Mouse (Mus musculus) monocyte, adult 5-6 weeks (primary cell): ENCODE results near the gene Csnk1e. TPM values are rescaled to one million over a fixed set of nuclear protein-coding genes. Genes with fewer than 3 reads are reported as not detected.

Experiments
- ATAC-seq: fragments of 153-309, 156-312 bp; replicated peaks from 2 replicates; pipeline ENCODE4 v1.8.0; 2017; ENCODE audit warnings: mild to moderate bottlenecking; ENCODE audit not compliant: low TSS enrichment, insufficient number of reproducible peaks, severe bottlenecking, poor library complexity, low FRiP score
- total RNA-seq: library from RNA; stranded (forward); fragments of 200-1000, 200-491, 200-594 nt; gene quantifications from 3 replicates; pipeline ENCODE4 v1.2.3, GENCODE M21; 2017

Gene Csnk1e
- total RNA-seq, 1 experiment from 2014 or later = 66.9 TPM

- peak; percentile 45 for ATAC-seq
These were observed 52.3 kb downstream of the Csnk1e start, which contains the start of gene Tmem184b for GRCm38 (mm10) chr15:79402836-79403762. Gene Tmem184b, minus strand, starts transcription at chr15:79403569.

DNA sequence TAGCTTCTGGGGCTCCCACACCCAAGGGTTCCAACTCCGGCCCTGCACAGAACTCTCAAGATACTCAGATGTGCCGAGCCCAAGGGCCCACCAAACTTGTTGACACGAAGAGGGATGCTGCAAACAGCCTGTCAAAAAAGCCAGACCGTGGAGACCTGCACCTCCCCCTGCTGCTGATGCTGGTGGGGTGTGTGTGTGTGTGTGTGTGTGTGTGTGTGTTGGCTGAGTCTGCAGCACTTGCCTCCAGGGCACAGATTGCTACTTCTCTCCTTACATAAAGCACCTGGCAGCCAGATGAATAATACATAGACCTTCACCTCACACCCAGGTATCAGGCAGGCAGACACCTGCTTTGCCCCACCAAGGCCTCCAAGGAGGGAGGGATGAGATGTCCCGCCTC, 53.2 kb downstream of the Csnk1e start:
- no peak for ATAC-seq

DNA sequence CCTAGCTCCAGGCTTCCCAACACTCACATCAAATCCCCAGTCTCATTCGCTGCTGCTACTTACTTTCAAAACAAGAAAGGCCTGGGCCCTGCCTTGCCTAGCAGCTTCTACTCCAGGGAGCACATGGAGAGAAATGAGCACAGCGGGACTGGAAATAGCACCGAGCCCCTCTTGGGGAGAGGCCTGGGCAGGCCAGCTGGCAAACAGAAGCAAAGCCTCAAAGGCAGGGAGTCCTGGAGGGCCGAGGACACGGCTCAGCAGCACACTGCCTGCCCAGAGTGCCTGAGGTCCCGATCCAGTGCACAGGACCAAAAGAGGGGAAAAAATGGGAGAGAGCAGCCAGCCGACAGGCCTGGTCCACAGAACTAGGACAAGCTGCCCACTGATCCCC, 54.4 kb downstream of the Csnk1e start:
- no peak for ATAC-seq

- no peak for ATAC-seq
These were observed 55.0 kb downstream of the Csnk1e start for GRCm38 (mm10) chr15:79400134-79400974.

DNA sequence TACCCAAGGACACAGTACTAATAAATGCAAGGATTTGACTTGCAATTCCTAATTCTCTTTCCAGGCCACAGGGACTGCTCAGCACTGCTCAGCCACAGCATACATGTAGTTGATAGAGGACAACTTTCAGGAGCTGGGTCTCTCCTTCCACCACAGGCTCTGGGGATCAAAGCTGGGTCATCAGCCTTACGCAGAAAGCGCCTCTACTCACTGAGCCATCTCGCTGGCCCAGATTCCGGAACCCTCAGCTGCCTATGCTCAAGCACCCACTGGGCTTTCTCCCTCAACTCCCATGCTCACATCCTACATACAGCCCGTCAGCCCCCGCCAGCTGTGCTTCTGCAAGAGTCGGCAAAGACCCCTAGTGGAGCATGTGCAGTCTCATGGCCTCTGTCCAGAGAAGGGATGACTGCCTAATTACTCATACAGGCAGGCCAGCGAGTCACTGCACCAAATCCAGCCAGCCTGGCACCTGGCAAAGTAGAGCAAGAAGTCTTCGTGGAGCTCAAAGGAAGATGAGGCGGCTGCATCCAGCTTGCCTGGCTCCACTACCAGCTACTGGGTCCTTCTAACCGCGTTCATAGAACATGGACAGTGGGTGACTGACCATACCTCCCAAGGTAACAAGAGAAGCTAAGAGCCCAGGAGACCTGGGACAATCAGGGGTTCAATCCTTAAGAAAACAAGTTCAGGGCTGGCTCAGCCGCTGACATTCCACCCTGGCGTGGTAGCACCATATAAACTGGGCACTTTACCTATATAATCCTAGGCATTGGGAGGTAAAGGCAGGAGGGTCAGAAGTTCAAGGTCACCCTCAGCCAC, 55.9 kb downstream of the Csnk1e start:
- no peak for ATAC-seq

- peak; percentile 54; the same call in 1 of the 2 replicates for ATAC-seq
These were observed 58.6 kb downstream of the Csnk1e start for GRCm38 (mm10) chr15:79396736-79397135.

DNA sequence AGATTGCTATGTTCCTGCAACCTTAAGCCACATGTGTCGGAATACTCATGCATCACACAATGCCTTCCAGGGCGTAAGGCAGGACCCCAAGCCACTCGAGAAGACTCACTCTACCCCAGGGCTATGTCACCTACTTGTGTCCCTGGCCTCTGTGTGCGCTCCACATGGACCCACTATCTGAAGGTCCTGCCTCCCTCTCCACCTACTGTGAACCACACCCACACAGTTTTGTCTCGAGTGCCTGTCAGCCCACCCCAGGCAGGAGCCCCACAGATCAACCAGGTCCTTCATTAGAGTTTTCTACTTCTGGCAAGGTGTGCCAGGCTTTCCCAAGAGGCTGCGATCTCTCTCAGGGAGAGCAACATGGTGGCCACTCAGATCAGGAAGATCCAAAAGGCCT, 60.1 kb downstream of the Csnk1e start:
- ATAC-seq = no peak

GRCm38 (mm10) chr15:79394842-79395241, 60.5 kb downstream of the Csnk1e start:
- no peak for ATAC-seq

DNA sequence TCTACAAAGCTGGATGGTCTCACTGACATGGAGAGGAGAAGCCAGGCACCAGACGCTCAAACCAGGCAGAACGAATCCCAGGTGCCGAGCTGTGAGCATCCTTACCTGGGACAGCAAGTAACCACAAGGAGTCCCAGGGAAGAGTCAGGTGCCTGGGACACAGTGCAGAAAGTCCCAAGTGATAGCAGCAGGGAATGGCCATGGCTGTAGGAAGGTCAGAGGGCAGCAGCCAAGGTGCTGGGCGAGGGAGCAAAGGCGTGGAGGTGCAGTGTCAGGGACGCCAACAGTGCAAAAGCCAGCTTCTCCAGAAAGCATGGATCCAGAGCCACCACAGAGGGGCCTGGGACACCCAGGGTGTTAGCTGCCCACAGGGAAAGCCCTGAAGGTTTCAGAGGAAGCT, 62.3 kb downstream of the Csnk1e start:
- no peak for ATAC-seq

- ATAC-seq = no peak
These were observed 62.8 kb downstream of the Csnk1e start for GRCm38 (mm10) chr15:79392527-79392926.

DNA sequence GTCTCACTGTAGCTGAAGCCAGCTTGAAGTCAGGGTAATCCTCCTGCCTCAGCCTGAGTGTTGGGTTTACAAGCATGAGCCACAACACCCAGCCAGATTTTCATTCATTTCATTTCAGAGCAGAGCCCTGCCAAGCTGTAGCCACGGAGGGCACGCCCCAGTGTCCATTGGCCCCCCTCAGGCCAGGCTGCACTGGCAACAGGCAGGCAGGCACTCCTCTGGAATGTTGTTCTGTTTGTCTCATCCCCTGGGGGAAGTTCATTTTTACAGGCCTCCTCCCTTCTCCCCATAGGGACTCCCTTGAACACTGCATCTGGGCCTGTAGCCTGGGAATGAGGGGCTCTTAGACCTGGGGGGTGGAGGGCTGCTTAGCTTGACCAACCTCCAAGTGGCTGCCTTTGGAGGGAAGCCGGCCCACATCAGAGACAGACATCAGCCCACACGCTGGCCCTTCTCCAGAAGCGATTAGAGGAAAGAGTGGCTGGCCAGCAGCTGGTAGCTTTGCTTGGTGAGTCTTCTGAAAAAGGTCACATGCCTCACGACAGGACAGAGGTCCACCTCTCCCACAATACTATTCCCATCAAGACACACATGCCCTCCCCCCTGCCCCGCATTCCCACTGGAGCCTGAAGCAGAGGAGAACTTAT, 63.8 kb downstream of the Csnk1e start:
- no peak for ATAC-seq

GRCm38 (mm10) chr15:79390434-79390833, 64.9 kb downstream of the Csnk1e start:
- peak; percentile 92 for ATAC-seq

DNA sequence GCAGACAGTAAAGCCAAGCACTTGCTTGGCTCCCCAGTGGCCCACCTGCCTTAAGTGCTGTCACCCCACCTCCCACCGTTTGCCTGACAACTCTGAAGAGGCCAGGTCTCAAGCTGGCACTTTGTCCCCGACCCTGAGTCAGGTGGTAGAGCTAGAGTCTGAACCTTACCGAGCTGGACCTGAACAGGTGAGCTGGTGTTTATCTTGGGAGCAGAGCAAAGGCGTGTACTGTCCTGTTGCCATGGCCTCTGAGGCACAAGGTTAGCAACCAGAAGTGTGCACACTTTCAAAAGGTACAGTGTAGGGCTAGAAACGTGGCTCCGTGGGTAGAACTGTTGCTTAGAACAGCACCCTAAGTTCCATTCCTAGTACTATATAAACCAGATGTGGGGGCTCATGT, 67.2 kb downstream of the Csnk1e start:
- ATAC-seq = no peak

- ATAC-seq = no peak
These were observed 67.8 kb downstream of the Csnk1e start for GRCm38 (mm10) chr15:79387611-79388010.

GRCm38 (mm10) chr15:79387081-79387480, 68.3 kb downstream of the Csnk1e start:
- no peak for ATAC-seq

DNA sequence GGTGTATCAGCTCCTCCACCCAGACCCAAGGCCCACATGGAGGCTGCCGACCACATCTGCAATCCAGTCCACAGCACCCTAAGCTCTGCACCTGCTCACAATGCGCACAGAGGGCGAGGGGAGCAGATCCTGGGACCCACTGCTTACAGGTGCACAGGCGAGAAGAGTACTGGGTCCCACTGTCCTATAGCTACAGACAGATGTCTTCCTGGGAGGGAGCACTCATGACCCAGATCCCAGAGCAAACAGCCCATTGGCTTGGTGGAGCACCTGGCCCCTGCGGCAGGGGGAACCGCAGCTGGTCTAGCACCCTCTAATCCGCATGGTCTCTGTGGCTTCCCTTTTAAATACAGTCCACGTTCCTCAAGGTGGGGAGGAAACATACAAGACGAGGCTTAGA, 73.7 kb downstream of the Csnk1e start:
- ATAC-seq = no peak

GRCm38 (mm10) chr15:79380468-79381444, 74.6 kb downstream of the Csnk1e start:
- peak; percentile 81 for ATAC-seq
